Mouse (Mus musculus) skeletal muscle tissue, adult 2 months (tissue): ENCODE results near the gene Myh2.

Source experiments
- DNase-seq: peaks from one replicate; pipeline ENCODE4 v3.0.0-alpha.2; 2012; ENCODE audit warnings: low read depth, low spot score

Gene Myh2

GRCm38 (mm10) chr11:67151651-67152630 lies 18.9 kb upstream of the Myh2 start:
- no peak for DNase-seq

- peak; percentile 60 for DNase-seq
Observed at GRCm38 (mm10) chr11:67153123-67153522, 17.7 kb upstream of the Myh2 start.

GRCm38 (mm10) chr11:67153843-67154242 lies 17.0 kb upstream of the Myh2 start:
- DNase-seq: no peak

- no peak for DNase-seq
Observed at GRCm38 (mm10) chr11:67155650-67156049, 15.2 kb upstream of the Myh2 start.

- DNase-seq: no peak
Observed at GRCm38 (mm10) chr11:67160131-67160530, 10.7 kb upstream of the Myh2 start.

- peak; percentile 38 for DNase-seq
Observed at GRCm38 (mm10) chr11:67163701-67164100, 7.1 kb upstream of the Myh2 start.

GRCm38 (mm10) chr11:67164851-67165250 lies 6.0 kb upstream of the Myh2 start:
- DNase-seq: no peak

GRCm38 (mm10) chr11:67169301-67169700 lies 1.5 kb upstream of the Myh2 start:
- no peak for DNase-seq

- DNase-seq: no peak
Observed at GRCm38 (mm10) chr11:67172439-67172838, 1.6 kb downstream of the Myh2 start.

- no peak for DNase-seq
Observed at GRCm38 (mm10) chr11:67176376-67176775, 5.5 kb downstream of the Myh2 start.

GRCm38 (mm10) chr11:67190316-67190715 lies 19.5 kb downstream of the Myh2 start:
- DNase-seq: no peak

GRCm38 (mm10) chr11:67190814-67191213 lies 20.0 kb downstream of the Myh2 start:
- DNase-seq: no peak

- no peak for DNase-seq
Observed at GRCm38 (mm10) chr11:67191496-67191895, 20.7 kb downstream of the Myh2 start.

- no peak for DNase-seq
Observed at GRCm38 (mm10) chr11:67199321-67199720, 28.5 kb downstream of the Myh2 start.

GRCm38 (mm10) chr11:67199752-67200151 lies 28.9 kb downstream of the Myh2 start, which contains the start of gene Myh1:
Gene Myh1 (plus strand): TSS chr11:67200052.
- DNase-seq: peak; percentile 49

- DNase-seq: peak; percentile 78
Observed at GRCm38 (mm10) chr11:67204766-67205165, 33.9 kb downstream of the Myh2 start.

- no peak for DNase-seq
Observed at GRCm38 (mm10) chr11:67221803-67222202, 51.0 kb downstream of the Myh2 start.

- no peak for DNase-seq
Observed at GRCm38 (mm10) chr11:67224466-67224865, 53.6 kb downstream of the Myh2 start.

GRCm38 (mm10) chr11:67228731-67229130 lies 57.9 kb downstream of the Myh2 start:
- DNase-seq: no peak

- no peak for DNase-seq
Observed at GRCm38 (mm10) chr11:67229166-67229565, 58.3 kb downstream of the Myh2 start.

- DNase-seq: peak; percentile 79
Observed at GRCm38 (mm10) chr11:67229946-67230345, 59.1 kb downstream of the Myh2 start.

- DNase-seq: peak; percentile 86
Observed at GRCm38 (mm10) chr11:67235639-67236358, 65.0 kb downstream of the Myh2 start.
